Mouse (Mus musculus): Measurements from ENCODE around the gene Nudt6. TPM values are rescaled to one million over a fixed set of nuclear protein-coding genes. Genes with fewer than 3 reads are reported as not detected.

Nudt6 gene
- total RNA-seq, 1 experiment, result 3.0 TPM

DNA sequence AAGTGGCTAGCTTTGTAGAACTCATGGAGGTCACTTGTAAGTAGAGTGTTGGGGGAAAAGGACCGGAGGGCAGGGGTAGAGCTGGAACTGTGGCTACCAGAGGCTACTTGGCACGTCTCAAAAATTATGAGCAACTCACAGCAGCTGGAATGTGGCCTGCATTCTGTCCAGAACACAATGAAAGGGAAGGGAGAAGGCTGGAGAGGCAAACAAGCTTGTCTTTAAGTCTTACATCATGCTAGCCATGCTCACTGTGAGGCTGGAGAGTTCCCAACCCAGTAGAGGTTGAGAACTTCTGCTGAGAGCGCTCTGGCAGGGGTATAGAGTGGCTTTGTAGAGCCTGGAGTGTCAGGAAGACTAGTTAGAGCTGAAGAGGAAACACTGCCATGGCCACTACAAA, 22.4 kb downstream of the Nudt6 start:
- Histone ChIP-seq H3K4me3 (ENCODE audit: insufficient read depth in 1 of 2, low read depth in 1 of 2, low read length in 2 of 2, poor library complexity in 1 of 2, severe bottlenecking in 1 of 2) (no peak overlapping the region), H3K36me3 (ENCODE audit: control insufficient read depth, insufficient read depth, low read length, poor library complexity, severe bottlenecking) (no peaks in the 10 kb centered on the region), H3K27ac (ENCODE audit: insufficient read depth, low read depth, low read length, poor library complexity, severe bottlenecking) (no peak overlapping the region), H3K4me1 (ENCODE audit: control insufficient read depth in 2 of 2, insufficient read depth in 2 of 2, low read length in 2 of 2, poor library complexity in 1 of 2) (no peaks in the 10 kb centered on the region), H3K9ac (ENCODE audit: insufficient read depth, low read depth, low read length, poor library complexity, severe bottlenecking) (no peak overlapping the region), H3K9me3 (ENCODE audit: control insufficient read depth, insufficient read depth, low read depth, low read length) (no peaks in the 10 kb centered on the region)
- TF ChIP-seq HCFC1 (IDR thresholded peaks at IDR 0.05; ENCODE audit: borderline replicate concordance, insufficient read depth, low read length) (no peak), ZNF384 (IDR thresholded peaks at IDR 0.05; ENCODE audit: low read depth, low read length) (no peak), MAFK (IDR thresholded peaks at IDR 0.05; ENCODE audit: insufficient read depth, low read depth, low read length) (no peak), CHD2 (IDR thresholded peaks at IDR 0.05; ENCODE audit: low read depth, low read length) (no peak), ZC3H11A (IDR thresholded peaks at IDR 0.05; ENCODE audit: borderline replicate concordance, low read depth, low read length) (no peak)
- DNase-seq (ENCODE audit: low read depth, low spot score), result no peak
- in situ Hi-C loops (cut with MboI; ENCODE audit: low sequenced_read_pairs in 2 of 2, unreplicated experiment in 2 of 2), result no loop called here

DNA sequence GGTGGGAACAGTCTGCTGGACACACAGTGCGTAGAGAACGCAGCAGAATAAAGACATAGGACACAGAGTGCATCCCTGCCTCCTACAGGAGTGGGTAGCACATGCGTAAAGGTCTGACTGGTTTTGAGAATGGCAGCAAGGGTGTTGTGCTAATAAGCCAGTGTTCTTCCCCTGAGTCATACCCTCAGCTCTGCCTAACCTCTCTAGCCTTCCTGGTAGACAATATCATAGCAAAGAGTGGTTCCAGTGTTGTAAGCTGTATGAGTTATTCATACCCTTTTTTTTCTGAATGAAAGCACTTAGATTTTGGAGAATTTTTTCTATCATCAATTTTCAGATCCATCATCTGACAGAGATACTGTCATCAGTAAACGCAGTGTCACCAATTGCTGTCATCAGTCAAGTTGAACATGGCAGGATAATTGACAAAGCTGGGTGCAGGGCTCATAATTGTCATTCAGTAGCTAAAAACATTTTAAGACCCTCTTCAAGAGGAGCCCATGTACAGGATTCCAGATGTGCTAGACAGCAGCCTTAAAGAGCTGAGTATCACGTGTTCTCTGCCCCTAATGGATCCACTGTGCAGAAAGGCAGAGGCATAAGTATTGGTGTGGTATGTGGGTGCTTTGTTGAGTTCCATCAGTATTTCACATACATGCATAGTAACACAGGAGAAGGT, 22.9 kb downstream of the Nudt6 start:
- in situ Hi-C loops (cut with MboI; ENCODE audit: low sequenced_read_pairs in 2 of 2, unreplicated experiment in 2 of 2), result no loop called here
- DNase-seq (ENCODE audit: low read depth, low spot score), result no peak

DNA sequence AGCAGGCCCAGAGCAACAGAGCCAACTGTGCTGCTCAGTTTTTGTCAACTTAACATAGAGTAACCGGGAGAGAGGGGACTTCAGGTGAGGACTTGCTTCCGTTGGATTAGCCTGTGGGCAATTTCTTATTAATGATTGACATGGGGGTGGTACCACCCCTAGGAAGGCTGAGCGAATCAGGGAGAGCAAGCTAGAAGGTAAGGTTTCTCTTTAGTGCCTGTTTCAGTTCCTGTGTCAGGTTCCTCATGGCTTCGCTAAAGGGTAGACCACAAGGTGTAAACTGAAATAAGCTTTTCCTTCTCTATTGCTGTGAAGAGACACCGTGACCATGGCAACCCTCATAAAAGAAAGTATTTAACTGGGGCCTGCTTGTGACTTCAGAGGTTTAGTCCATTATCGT, 32.7 kb downstream of the Nudt6 start:
- DNase-seq (ENCODE audit: low read depth, low spot score), result no peak
- TF ChIP-seq ZNF384 (IDR thresholded peaks at IDR 0.05; ENCODE audit: low read depth, low read length) (no peak), MAFK (IDR thresholded peaks at IDR 0.05; ENCODE audit: insufficient read depth, low read depth, low read length) (no peak), HCFC1 (IDR thresholded peaks at IDR 0.05; ENCODE audit: borderline replicate concordance, insufficient read depth, low read length) (no peak), ZC3H11A (IDR thresholded peaks at IDR 0.05; ENCODE audit: borderline replicate concordance, low read depth, low read length) (no peak), CHD2 (IDR thresholded peaks at IDR 0.05; ENCODE audit: low read depth, low read length) (no peak)
- Histone ChIP-seq H3K9ac (ENCODE audit: insufficient read depth, low read depth, low read length, poor library complexity, severe bottlenecking) (no peak overlapping the region), H3K4me3 (ENCODE audit: insufficient read depth in 1 of 2, low read depth in 1 of 2, low read length in 2 of 2, poor library complexity in 1 of 2, severe bottlenecking in 1 of 2) (no peak overlapping the region), H3K36me3 (ENCODE audit: control insufficient read depth, insufficient read depth, low read length, poor library complexity, severe bottlenecking) (no peaks in the 10 kb centered on the region), H3K4me1 (ENCODE audit: control insufficient read depth in 2 of 2, insufficient read depth in 2 of 2, low read length in 2 of 2, poor library complexity in 1 of 2) (no peaks in the 10 kb centered on the region), H3K9me3 (ENCODE audit: control insufficient read depth, insufficient read depth, low read depth, low read length) (no peaks in the 10 kb centered on the region), H3K27ac (ENCODE audit: insufficient read depth, low read depth, low read length, poor library complexity, severe bottlenecking) (no peak overlapping the region)
- in situ Hi-C loops (cut with MboI; ENCODE audit: low sequenced_read_pairs in 2 of 2, unreplicated experiment in 2 of 2), result no loop called here

More for the DNA sequence above, 22.9 kb downstream of the Nudt6 start:
- H3K9me3 ChIP-seq (ENCODE audit: control insufficient read depth, insufficient read depth, low read depth, low read length), result no peaks in the 10 kb centered on the region
- H3K36me3 ChIP-seq (ENCODE audit: control insufficient read depth, insufficient read depth, low read length, poor library complexity, severe bottlenecking), result no peaks in the 10 kb centered on the region
- H3K9ac ChIP-seq (ENCODE audit: insufficient read depth, low read depth, low read length, poor library complexity, severe bottlenecking), result no peak overlapping the region
- H3K4me1 ChIP-seq (ENCODE audit: control insufficient read depth in 2 of 2, insufficient read depth in 2 of 2, low read length in 2 of 2, poor library complexity in 1 of 2), result no peaks in the 10 kb centered on the region
- H3K4me3 ChIP-seq (ENCODE audit: insufficient read depth in 1 of 2, low read depth in 1 of 2, low read length in 2 of 2, poor library complexity in 1 of 2, severe bottlenecking in 1 of 2), result no peak overlapping the region
- no peak overlapping the region for H3K27ac ChIP-seq (ENCODE audit: insufficient read depth, low read depth, low read length, poor library complexity, severe bottlenecking)
- no peak for TF ChIP-seq CHD2 (IDR thresholded peaks at IDR 0.05; ENCODE audit: low read depth, low read length)
- no peak for TF ChIP-seq ZNF384 (IDR thresholded peaks at IDR 0.05; ENCODE audit: low read depth, low read length)
- TF ChIP-seq HCFC1 (IDR thresholded peaks at IDR 0.05; ENCODE audit: borderline replicate concordance, insufficient read depth, low read length), result no peak
- no peak for TF ChIP-seq MAFK (IDR thresholded peaks at IDR 0.05; ENCODE audit: insufficient read depth, low read depth, low read length)
- TF ChIP-seq ZC3H11A (IDR thresholded peaks at IDR 0.05; ENCODE audit: borderline replicate concordance, low read depth, low read length), result no peak

DNA sequence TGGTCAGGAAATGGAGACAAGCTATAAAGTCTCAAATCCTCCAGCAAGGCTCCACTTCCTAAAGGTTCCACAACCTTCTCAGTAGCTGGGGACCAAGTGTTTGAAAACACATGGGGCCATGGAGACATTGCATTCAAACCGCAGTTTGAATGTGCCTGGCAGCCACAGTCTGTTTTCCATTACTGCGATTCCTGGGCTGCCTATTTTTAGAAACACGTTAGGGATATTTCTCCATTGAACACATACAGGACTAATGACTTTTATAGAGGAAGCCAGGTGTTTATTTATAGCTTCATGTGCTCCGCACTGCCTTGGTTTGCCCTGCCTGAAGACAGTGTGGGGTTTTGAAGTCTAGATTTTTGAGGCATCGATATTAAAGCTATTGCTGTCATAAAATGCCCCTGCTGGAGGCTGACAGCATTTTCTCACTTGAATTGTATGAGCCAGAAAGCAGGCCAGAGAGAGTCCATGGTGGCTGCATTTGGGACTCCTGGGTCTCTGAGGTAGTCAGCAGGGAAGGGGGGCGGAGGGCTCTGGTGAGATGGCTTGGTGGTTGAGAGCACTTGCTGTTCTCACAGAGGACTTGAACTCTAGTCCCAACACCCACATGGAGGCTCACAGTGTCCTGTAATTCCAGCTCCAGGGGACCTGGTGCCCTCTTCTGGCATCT, 36.8 kb downstream of the Nudt6 start:
- no peaks in the 10 kb centered on the region for H3K4me1 ChIP-seq (ENCODE audit: control insufficient read depth in 2 of 2, insufficient read depth in 2 of 2, low read length in 2 of 2, poor library complexity in 1 of 2)
- TF ChIP-seq CHD2 (IDR thresholded peaks at IDR 0.05; ENCODE audit: low read depth, low read length), result no peak
- H3K9me3 ChIP-seq (ENCODE audit: control insufficient read depth, insufficient read depth, low read depth, low read length), result no peaks in the 10 kb centered on the region
- no peak for DNase-seq (ENCODE audit: low read depth, low spot score)
- no peak overlapping the region for H3K9ac ChIP-seq (ENCODE audit: insufficient read depth, low read depth, low read length, poor library complexity, severe bottlenecking)
- no peaks in the 10 kb centered on the region for H3K36me3 ChIP-seq (ENCODE audit: control insufficient read depth, insufficient read depth, low read length, poor library complexity, severe bottlenecking)
- no peak overlapping the region for H3K27ac ChIP-seq (ENCODE audit: insufficient read depth, low read depth, low read length, poor library complexity, severe bottlenecking)
- in situ Hi-C loops (cut with MboI; ENCODE audit: low sequenced_read_pairs in 2 of 2, unreplicated experiment in 2 of 2), result no loop called here
- no peak overlapping the region for H3K4me3 ChIP-seq (ENCODE audit: insufficient read depth in 1 of 2, low read depth in 1 of 2, low read length in 2 of 2, poor library complexity in 1 of 2, severe bottlenecking in 1 of 2)
